Mouse (Mus musculus) hindbrain, embryonic 12.5 days (tissue): Measurements from ENCODE around the gene Abtb2. TPM values are rescaled to one million over a fixed set of nuclear protein-coding genes. Genes with fewer than 3 reads are reported as not detected.

ENCODE experiments used
- ATAC-seq: fragments of 200-750 bp; cut with Nextera tagmentation; 2 replicates; pipeline ENCODE4 v1.8.0; 2017; ENCODE audit warnings: moderate TSS enrichment; ENCODE audit not compliant: low FRiP score
- H3K27ac ChIP-seq: fragments of 300-500 bp; sonication (generic); 2 replicates; pipeline ENCODE4 v1.5.1; 2016; ENCODE audit warnings: mild to moderate bottlenecking
- H3K27me3 ChIP-seq: fragments of 300-500 bp; sonication (generic); 2 replicates; pipeline ENCODE4 v1.6.1; 2016; ENCODE audit warnings: mild to moderate bottlenecking
- H3K36me3 ChIP-seq: fragments of 300-500 bp; sonication (generic); 2 replicates; pipeline ENCODE4 v1.6.1; 2016; ENCODE audit warnings: mild to moderate bottlenecking
- H3K4me1 ChIP-seq: fragments of 300-500 bp; sonication (generic); 2 replicates; pipeline ENCODE4 v1.6.1; 2016
- H3K4me2 ChIP-seq: fragments of 300-500 bp; sonication (generic); replicated peaks from 2 replicates; pipeline ENCODE4 v1.6.1; 2016; ENCODE audit warnings: mild to moderate bottlenecking
- H3K4me3 ChIP-seq: fragments of 300-500 bp; sonication (generic); 2 replicates; pipeline ENCODE4 v1.5.1; 2016; ENCODE audit warnings: mild to moderate bottlenecking
- H3K9ac ChIP-seq: fragments of 300-500 bp; sonication (generic); 2 replicates; pipeline ENCODE4 v1.6.1; 2016; ENCODE audit warnings: mild to moderate bottlenecking, moderate library complexity
- H3K9me3 ChIP-seq: fragments of 300-500 bp; sonication (generic); replicated peaks from 2 replicates; pipeline ENCODE4 v1.6.1; 2016; ENCODE audit warnings: mild to moderate bottlenecking
- WGBS: fragments of 180-500 bp; shearing (Covaris S2); methylation state at CpG from one replicate; pipeline ENCODE4 v1.1.7; 2016; 5-methylcytosine and 5-hydroxymethylcytosine counted together
- polyA plus RNA-seq: library from polyadenylated mRNA; unstranded; fragments of >200 nt; fragmentation: Nextera tagmentation; extraction: Ambion mirVana; gene quantifications from 2 replicates; pipeline ENCODE4 v1.2.1, GENCODE M21; 2016

Gene Abtb2
- polyA plus RNA-seq, 1 experiment from 2014 or later = 27.3 TPM

DNA sequence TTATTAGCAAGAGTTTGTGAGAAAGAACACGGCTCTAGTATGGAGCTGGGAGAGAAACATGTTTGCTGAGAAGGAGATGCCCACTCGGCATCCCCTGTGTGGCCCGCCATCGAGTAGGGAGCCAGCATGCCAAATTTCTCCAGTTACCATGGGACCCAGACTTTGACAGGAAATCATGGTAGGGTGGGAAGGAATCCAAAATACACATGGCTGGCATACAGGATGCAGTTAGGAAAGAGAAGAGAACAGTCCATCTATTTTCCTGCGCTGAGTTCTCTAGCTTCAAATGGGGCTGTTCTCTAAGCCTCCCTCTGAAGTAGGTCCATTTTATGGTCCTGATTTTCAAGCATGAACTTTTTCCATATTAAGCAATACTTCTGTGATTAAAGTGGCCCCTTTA is 22.7 kb downstream of the Abtb2 start:
- Histone ChIP-seq H3K4me1 (peaks cover 25% of the 10 kb centered on the region), H3K27me3 (no peaks in the 10 kb centered on the region), H3K4me2 (no peak overlapping the region), H3K27ac (peak overlapping the region; percentile 18; the same call in 1 of the 2 replicates), H3K9ac (no peak overlapping the region), H3K9me3 (no peaks in the 10 kb centered on the region), H3K4me3 (no peak overlapping the region), H3K36me3 (no peaks in the 10 kb centered on the region)
- WGBS = 71% methylated on average over 5 of the region's 5 CpGs
- no peak for ATAC-seq

DNA sequence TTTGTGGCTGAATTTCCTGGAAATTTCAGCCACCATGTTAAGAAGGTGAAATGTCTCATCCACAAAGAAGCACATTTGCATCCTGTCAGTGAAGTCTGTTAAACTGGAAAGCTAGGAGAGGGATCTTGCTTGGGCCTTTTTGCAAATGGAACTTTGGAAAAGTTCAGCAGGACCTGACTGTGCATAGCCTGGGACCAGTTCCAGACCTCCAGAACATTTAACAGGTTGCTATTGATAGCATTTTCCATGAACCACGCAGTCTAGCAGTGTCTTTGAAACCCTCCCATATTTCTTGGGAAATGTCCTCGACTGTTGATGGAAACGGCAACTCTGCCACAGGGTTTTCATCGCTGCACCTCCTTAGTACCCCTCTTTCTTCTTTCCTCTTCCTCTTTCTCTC is 23.3 kb downstream of the Abtb2 start:
- no peak overlapping the region; the same call in 1 of the 2 replicates for H3K27ac ChIP-seq
- H3K4me2 ChIP-seq = no peak overlapping the region
- WGBS = 96% methylated on average over 4 of the region's 4 CpGs
- ATAC-seq = no peak
- no peaks in the 10 kb centered on the region for H3K36me3 ChIP-seq
- no peaks in the 10 kb centered on the region for H3K9me3 ChIP-seq
- H3K4me3 ChIP-seq = no peak overlapping the region
- H3K9ac ChIP-seq = no peak overlapping the region
- H3K27me3 ChIP-seq = no peaks in the 10 kb centered on the region
- H3K4me1 ChIP-seq = peaks cover 25% of the 10 kb centered on the region

DNA sequence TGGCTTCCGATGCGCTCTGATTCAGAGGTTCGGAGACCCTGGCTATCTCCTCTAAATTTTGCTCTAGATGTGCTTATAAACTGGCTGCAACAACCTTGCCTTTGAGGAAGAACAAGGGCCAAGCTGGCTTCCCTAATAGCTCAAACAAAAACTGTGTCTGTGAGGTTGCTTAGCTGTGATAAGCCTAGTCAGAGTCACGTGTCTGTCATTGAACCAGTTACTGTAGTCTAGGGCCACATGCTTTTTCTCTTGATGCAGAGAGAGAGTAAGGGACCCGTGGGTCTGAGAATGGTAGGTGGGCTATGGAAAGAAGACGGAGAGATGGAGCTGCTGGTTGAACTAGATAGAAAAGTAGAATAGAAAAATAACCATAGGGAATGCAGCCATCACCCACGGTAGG is 24.5 kb downstream of the Abtb2 start:
- Histone ChIP-seq H3K4me1 (peaks cover 30% of the 10 kb centered on the region), H3K27ac (no peak overlapping the region), H3K4me3 (no peak overlapping the region), H3K9me3 (no peaks in the 10 kb centered on the region), H3K36me3 (no peaks in the 10 kb centered on the region), H3K27me3 (no peaks in the 10 kb centered on the region), H3K9ac (no peak overlapping the region), H3K4me2 (no peak overlapping the region)
- no peak for ATAC-seq
- WGBS = 90% methylated on average over 7 of the region's 7 CpGs

DNA sequence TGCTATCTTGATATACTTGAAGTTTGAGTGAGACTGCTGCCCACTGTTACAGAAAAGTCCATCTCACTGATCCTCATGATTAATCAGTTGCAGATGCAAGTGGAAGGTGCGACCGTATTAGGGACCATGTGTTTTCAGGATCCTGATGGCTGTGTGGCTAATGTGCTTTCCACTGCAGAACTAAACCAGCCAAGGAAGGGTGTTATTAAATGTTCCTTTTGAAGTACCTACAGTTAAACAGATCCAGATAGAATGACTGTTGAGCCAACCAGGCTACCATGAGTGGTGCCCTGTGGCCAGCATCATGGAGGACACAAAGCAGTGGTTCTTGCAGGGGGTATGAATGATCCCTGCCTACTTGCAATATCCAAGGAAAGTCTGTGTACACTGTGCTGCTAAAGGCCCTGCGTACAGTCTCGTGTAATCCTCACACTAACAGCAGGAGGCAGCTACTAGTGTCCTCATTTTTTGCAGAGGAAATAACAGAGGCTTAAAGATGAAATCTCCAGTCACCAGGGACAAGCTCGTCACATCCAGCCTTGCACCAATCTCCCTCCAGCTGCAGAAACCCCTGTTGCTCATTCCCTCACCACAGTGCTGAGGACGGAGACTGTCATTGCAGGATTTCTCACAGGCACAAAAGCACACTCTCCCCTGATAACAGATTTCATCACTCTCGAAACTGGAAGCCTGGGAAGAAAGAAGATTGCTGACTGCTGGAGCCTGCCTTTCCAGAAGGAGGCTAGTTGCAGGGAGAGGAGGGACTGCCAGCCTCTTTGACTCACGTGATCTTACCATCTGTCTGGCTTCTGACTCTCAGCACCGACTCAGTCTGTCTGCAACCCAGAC is 25.9 kb downstream of the Abtb2 start:
- H3K27me3 ChIP-seq = no peaks in the 10 kb centered on the region
- no peaks in the 10 kb centered on the region for H3K36me3 ChIP-seq
- peaks cover 26% of the 10 kb centered on the region for H3K4me1 ChIP-seq
- H3K27ac ChIP-seq = peak overlapping the region; percentile 37; the same call in 1 of the 2 replicates
- peak; percentile 60 for ATAC-seq
- no peak overlapping the region for H3K9ac ChIP-seq
- no peak overlapping the region for H3K4me2 ChIP-seq
- H3K4me3 ChIP-seq = no peak overlapping the region
- WGBS = 54% methylated on average over 9 of the region's 9 CpGs
- H3K9me3 ChIP-seq = no peaks in the 10 kb centered on the region

DNA sequence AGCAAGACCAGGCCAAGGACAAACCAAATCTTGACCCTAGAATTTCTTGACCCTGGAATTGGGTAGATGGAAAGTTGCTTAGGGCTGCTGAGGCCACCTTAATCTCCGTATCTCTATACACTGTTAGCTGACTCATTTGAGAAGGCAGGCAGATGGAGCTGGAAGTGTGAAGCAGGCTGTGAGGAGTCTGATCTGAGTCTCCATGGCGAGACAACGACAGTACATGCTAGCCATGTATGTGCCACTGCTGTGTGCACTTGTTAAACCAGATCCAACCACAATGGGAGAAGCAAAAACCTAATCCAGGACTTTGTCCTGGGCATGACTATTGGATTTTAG is 26.4 kb downstream of the Abtb2 start:
- H3K9ac ChIP-seq = no peak overlapping the region
- H3K4me3 ChIP-seq = no peak overlapping the region
- H3K4me1 ChIP-seq = peaks cover 26% of the 10 kb centered on the region
- peak overlapping the region; percentile 37; the same call in 1 of the 2 replicates for H3K27ac ChIP-seq
- 0 out of 2 replicates have a peak, but pooled peaks have one; percentile 17 for ATAC-seq
- WGBS = 85% methylated on average over 3 of the region's 3 CpGs
- H3K36me3 ChIP-seq = no peaks in the 10 kb centered on the region
- no peaks in the 10 kb centered on the region for H3K27me3 ChIP-seq
- H3K9me3 ChIP-seq = no peaks in the 10 kb centered on the region
- H3K4me2 ChIP-seq = no peak overlapping the region

DNA sequence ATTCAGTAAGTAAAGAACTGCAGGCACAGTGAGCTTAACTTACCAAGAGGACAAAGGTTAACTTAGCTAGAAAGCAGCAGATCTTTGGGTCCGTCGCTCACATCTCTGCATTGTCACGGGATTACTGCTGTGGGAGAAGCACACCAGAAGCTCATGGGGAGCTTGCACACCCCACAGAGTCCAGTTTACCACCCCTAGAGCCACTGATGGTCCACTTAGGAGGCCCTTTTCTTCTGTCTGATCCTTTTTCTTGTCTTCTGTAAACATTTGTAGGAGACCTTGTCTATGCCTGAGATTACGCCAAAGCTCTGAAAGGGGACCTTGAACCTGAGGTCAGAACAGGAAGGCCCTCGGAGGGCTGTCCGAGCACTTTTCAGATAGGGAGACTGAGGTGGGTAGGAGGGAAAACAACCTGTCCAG is 28.5 kb downstream of the Abtb2 start:
- H3K9ac ChIP-seq = no peak overlapping the region
- no peaks in the 10 kb centered on the region for H3K9me3 ChIP-seq
- H3K27me3 ChIP-seq = no peaks in the 10 kb centered on the region
- H3K4me3 ChIP-seq = no peak overlapping the region
- H3K27ac ChIP-seq = no peak overlapping the region
- H3K36me3 ChIP-seq = no peaks in the 10 kb centered on the region
- no peak for ATAC-seq
- peaks cover 29% of the 10 kb centered on the region for H3K4me1 ChIP-seq
- WGBS = 77% methylated on average over 6 of the region's 6 CpGs
- no peak overlapping the region for H3K4me2 ChIP-seq

DNA sequence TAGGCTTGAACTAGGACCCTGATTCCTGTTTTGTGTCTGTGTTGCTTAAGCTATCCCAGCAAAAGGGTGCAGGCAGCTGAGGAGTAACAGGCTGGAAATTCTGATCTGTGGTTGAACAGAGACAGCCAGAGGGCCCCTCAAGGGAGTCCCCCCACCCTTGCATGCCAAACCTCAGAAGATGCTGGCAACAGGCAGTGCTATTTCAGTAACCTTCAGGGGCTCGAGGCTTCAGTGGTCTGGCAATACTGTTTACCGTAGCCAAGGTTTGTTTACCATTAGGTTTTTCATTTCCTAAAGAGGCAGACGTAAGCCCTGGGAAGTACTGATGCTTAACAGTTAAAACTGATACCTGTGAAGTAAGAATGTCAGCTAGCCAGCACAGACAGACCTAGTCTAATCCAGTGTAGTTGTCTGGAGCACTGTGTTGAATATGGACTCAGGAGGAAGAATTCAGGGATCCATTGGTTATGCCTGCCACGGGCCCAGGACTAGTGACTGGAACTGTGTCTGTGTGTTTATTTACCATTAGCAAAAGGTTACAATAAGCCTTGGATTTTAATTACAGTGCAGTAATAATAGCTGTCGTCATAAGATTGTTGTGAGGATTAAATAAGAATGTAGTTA is 29.0 kb downstream of the Abtb2 start:
- no peak overlapping the region for H3K27ac ChIP-seq
- 72% methylated on average over 5 of the region's 5 CpGs for WGBS
- no peaks in the 10 kb centered on the region for H3K27me3 ChIP-seq
- peaks cover 34% of the 10 kb centered on the region for H3K4me1 ChIP-seq
- no peaks in the 10 kb centered on the region for H3K36me3 ChIP-seq
- ATAC-seq = no peak
- no peak overlapping the region for H3K4me2 ChIP-seq
- no peaks in the 10 kb centered on the region for H3K9me3 ChIP-seq
- no peak overlapping the region for H3K4me3 ChIP-seq
- H3K9ac ChIP-seq = no peak overlapping the region

DNA sequence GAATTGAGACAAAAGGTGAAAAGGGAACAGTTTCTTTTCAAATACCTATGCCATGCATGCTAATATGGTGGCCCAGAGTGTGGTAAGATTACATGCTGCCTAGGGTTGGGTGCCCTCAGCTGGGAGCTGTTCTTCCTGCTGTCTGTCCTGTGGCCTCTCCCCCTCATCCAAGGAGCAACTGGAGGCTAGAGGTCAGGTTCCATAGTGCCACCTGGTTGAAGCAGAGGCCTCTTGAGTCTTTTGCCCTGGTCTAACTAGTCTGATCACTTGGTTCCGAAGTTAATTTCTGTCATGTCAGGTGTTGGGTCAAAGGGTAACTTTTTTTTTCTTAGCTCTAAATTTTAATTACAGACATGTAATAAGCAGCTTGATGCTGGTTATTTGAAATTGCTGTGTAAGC is 33.2 kb downstream of the Abtb2 start:
- H3K27me3 ChIP-seq = no peaks in the 10 kb centered on the region
- H3K9ac ChIP-seq = no peak overlapping the region
- H3K36me3 ChIP-seq = no peaks in the 10 kb centered on the region
- peak overlapping the region; percentile 56; the same call in 1 of the 2 replicates for H3K27ac ChIP-seq
- 90% methylated on average over 1 of the region's 1 CpGs for WGBS
- no peak overlapping the region for H3K4me3 ChIP-seq
- no peak for ATAC-seq
- no peak overlapping the region for H3K4me2 ChIP-seq
- peaks cover 35% of the 10 kb centered on the region for H3K4me1 ChIP-seq
- no peaks in the 10 kb centered on the region for H3K9me3 ChIP-seq

DNA sequence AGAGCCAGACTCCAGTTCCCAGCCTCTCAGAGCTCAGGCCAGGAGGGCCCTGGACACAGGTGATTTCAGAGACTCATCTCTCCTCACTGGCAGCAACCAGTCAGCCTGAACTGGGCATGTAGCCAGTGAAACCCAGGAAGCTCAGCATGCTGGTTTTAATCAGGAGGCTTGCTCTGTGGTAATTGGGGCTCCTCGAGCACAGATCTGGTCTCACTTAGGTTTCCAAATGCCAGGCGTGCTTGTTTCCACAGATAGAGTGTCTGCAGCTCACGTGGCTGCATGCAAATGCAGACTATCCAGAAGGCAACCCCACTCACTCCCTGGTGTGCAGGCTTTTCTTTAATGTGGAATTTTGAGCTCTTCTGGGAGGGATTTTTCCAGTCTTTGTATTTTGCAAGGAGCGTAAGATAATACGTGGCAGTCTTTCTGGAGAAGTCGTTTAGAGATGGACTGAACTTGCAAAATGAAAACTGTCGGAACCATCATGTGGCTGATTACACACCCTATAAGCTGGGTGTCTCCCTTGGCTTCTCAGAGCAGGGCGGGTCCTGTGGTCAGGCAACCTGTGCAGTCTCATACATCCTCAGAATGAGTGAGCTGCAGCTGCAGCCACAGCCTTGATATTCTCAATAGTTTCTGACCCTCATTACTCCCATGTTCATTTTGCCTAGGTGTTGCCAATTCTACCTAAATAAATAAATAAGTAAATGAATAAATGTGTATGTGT is 34.2 kb downstream of the Abtb2 start:
- peak; percentile 50; the same call in 1 of the 2 replicates for ATAC-seq
- 49% methylated on average over 8 of the region's 8 CpGs for WGBS
- no peaks in the 10 kb centered on the region for H3K36me3 ChIP-seq
- H3K9me3 ChIP-seq = no peaks in the 10 kb centered on the region
- peaks cover 28% of the 10 kb centered on the region for H3K4me1 ChIP-seq
- peak overlapping the region; percentile 56; the same call in 1 of the 2 replicates for H3K27ac ChIP-seq
- H3K4me3 ChIP-seq = no peak overlapping the region
- no peak overlapping the region for H3K9ac ChIP-seq
- no peaks in the 10 kb centered on the region for H3K27me3 ChIP-seq
- H3K4me2 ChIP-seq = no peak overlapping the region

DNA sequence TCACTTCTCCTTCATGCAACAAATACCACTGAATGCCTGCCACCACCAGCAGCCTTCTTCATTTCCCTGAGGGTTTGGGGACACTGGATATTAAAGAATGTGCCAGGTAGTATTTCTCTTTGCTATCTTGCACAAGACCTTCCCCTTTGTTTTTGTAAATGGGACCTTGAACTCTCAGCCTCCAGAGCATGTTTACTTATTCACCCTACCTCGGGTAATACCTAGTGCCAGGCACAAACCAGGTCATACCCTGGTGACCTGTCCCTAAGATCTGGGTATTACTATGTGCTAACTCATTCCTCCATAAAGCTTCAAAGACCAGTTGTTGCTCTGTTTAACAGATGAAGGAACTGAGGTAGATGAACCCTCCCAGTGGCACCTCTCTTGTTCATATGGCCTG is 35.0 kb downstream of the Abtb2 start:
- H3K27me3 ChIP-seq = no peaks in the 10 kb centered on the region
- H3K4me2 ChIP-seq = no peak overlapping the region
- no peak for ATAC-seq
- H3K4me3 ChIP-seq = no peak overlapping the region
- H3K9ac ChIP-seq = no peak overlapping the region
- WGBS = 93% methylated on average over 1 of the region's 1 CpGs
- H3K4me1 ChIP-seq = peaks cover 28% of the 10 kb centered on the region
- no peaks in the 10 kb centered on the region for H3K36me3 ChIP-seq
- H3K9me3 ChIP-seq = no peaks in the 10 kb centered on the region
- H3K27ac ChIP-seq = no peak overlapping the region

DNA sequence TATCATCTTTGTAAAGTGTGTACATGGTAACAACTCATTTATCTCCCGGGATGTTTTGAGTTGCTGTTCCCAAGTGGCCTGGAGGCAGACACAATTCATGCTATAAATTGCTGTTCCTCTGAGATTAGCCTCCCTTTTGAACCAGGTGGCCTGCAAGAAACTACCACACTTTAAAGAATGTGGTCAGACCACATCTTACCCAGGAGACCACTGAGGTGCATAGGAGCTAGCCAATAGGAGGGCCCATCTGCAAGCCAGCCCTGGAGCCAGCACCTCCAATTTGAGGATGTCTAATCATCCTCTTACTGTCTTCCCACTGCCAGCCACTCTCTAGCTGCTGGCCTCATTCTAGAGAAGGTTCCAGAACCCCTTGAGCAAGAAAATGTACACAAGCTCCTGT is 35.4 kb downstream of the Abtb2 start:
- peaks cover 28% of the 10 kb centered on the region for H3K4me1 ChIP-seq
- H3K9ac ChIP-seq = no peak overlapping the region
- H3K9me3 ChIP-seq = no peaks in the 10 kb centered on the region
- no peak overlapping the region for H3K4me3 ChIP-seq
- no peaks in the 10 kb centered on the region for H3K27me3 ChIP-seq
- H3K4me2 ChIP-seq = no peak overlapping the region
- no peak for ATAC-seq
- H3K27ac ChIP-seq = no peak overlapping the region
- WGBS = 78% methylated on average over 1 of the region's 1 CpGs
- H3K36me3 ChIP-seq = no peaks in the 10 kb centered on the region

DNA sequence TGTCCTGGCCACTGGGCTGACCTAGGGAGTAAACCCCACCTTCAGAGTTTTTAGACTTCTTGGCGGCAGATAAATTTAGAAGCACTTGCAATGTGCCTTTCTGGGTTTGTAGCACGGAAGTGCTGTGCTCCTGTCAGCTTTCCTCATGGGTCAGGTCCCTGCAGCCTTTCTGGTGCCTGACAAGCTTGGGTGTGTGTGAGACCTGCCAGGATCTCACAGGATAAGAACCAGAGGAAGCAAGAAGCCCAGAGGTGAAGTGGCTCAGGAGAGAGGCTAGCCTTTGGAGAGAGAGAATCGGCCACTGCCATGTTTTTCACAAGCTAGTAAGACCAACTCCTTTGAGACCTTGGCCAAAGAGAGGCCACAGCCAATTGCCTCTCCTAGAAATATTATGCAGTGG is 37.1 kb downstream of the Abtb2 start:
- no peak overlapping the region for H3K27ac ChIP-seq
- H3K4me3 ChIP-seq = no peak overlapping the region
- no peak overlapping the region for H3K9ac ChIP-seq
- H3K9me3 ChIP-seq = no peaks in the 10 kb centered on the region
- ATAC-seq = no peak
- no peak overlapping the region for H3K4me2 ChIP-seq
- H3K36me3 ChIP-seq = no peaks in the 10 kb centered on the region
- peaks cover 28% of the 10 kb centered on the region for H3K4me1 ChIP-seq
- WGBS = 89% methylated on average over 3 of the region's 3 CpGs
- H3K27me3 ChIP-seq = no peaks in the 10 kb centered on the region
